ENCODE assay signal across 11 mouse cellular contexts in the genomic region with DNA sequence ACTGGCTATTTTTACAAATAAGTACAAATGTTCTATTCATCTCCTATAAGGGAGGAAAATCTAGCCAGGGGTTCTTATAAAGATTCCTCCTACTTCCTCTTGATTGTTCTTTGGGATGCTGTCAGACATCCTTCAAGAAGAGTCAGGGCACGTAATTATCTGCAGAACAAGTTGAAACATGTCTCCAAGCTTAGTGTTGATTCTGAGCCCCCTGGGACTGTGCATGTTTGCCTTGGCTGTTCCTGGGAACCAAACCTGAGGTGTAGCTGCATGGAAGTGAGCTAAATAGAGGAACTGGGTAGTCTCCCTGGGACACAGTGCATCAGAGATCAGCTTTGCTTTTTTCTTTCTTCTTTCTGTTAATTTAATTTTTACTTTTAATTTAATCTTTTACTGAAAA.
"Had no signal": no experiment of that assay in that cellular context is flagged by ENCODE, and none has a peak within 500 bp of the region (broad histone marks: within the 10 kb centered on the region; RNA-seq: fewer than 3 reads in every experiment).

No protein-coding gene starts in this region.

- H3K9ac ChIP-seq: limb, embryonic 12.5 days; liver, embryonic 13.5 days; liver, postnatal 0 days; lung, embryonic 15.5 days had no signal

- H3K4me1 ChIP-seq: limb, embryonic 12.5 days; liver, embryonic 13.5 days; lung, embryonic 15.5 days; midbrain, embryonic 10.5 days had no signal

- DNase-seq: kidney, postnatal 25 days; layer of hippocampus, postnatal 36 days; liver; liver, embryonic 13.5 days; liver, postnatal 0 days; thymus, postnatal 4 days had no signal

- H3K4me3 ChIP-seq: limb, embryonic 12.5 days; liver, embryonic 13.5 days; lung, embryonic 15.5 days; midbrain, embryonic 10.5 days had no signal

- H3K27ac ChIP-seq: limb, embryonic 12.5 days; liver, embryonic 13.5 days; lung, embryonic 15.5 days; midbrain, embryonic 10.5 days; stomach, postnatal 0 days had no signal

- ATAC-seq: liver, postnatal 0 days; midbrain, embryonic 16.5 days had no signal

- H3K27me3 ChIP-seq: limb, embryonic 12.5 days; liver, embryonic 13.5 days; lung, embryonic 15.5 days had no signal

- H3K4me2 ChIP-seq: limb, embryonic 12.5 days; liver, embryonic 13.5 days; lung, embryonic 15.5 days had no signal

- H3K9me3 ChIP-seq: limb, embryonic 12.5 days; liver, embryonic 13.5 days; lung, embryonic 15.5 days; midbrain, embryonic 10.5 days had no signal

- H3K36me3 ChIP-seq: limb, embryonic 12.5 days; liver, embryonic 13.5 days; lung, embryonic 15.5 days; midbrain, embryonic 10.5 days had no signal
